Mouse (Mus musculus) T-helper 2 cell (primary cell): ENCODE results near the gene Tspan15.

Experiments
- in situ Hi-C: fragments of 300-600 bp; cut with MboI, MseI; formaldehyde crosslinking; loops from one replicate; pipeline ENCODE4 v1.15.1; 2025; ENCODE audit warnings: high pct_unique_total_duplicates

Gene Tspan15

GRCm38 (mm10) chr10:62192701-62193157 is 38.3 kb downstream of the Tspan15 start:
- in situ Hi-C loops: loop anchor here (10.0 kb wide), 1 partner anchor 608 kb away; no protein-coding TSS in a partner anchor

- in situ Hi-C loops: loop anchor here (10.0 kb wide), 1 partner anchor 606 kb away; no protein-coding TSS in a partner anchor
Measured at GRCm38 (mm10) chr10:62190821-62191220, 40.2 kb downstream of the Tspan15 start.

DNA sequence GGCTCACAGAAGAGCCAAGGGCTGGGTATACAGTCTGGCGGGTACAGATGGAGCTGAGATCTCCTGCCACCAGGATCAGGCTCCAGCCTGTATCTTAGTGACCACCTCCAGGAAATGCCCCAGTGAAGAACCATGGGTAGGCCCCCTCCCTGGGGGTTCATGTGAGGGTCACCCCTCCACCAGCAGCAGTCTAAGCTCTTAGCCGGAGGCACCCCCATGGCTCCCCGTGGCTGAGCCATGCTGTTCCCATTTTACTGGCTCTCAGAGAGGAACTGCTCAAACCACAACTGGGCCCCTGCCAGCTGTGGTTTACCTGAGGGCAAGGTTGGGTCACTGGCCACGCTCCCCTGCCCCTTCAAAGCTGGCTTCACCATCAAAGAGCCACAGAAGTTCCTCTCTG is 41.1 kb downstream of the Tspan15 start:
- in situ Hi-C loops: loop anchor here (5.0 to 10.0 kb wide), 3 partner anchors 83 to 605 kb away; no protein-coding TSS in a partner anchor

DNA sequence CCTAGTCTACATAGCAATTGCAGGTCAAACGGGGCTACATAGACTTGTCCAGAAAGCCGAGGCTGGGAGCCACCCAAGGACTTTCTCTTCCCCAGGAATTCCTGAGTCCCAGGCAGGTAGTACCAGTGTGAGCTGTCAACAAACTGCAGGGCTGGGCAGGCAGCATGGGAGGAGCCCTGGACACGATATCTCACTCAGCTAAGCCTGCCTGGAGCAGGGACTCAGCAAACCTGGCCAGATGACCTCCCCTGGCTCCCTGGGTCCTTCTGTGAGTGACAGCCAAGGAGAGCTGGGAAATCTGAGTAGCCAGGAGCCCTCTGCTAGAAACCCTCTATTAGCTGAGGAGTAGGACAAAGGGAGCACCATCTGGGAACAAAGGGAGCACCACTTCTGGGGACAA is 41.7 kb downstream of the Tspan15 start:
- in situ Hi-C loops: loop anchor here (5.0 kb wide), 2 partner anchors 82 to 223 kb away; no protein-coding TSS in a partner anchor

DNA sequence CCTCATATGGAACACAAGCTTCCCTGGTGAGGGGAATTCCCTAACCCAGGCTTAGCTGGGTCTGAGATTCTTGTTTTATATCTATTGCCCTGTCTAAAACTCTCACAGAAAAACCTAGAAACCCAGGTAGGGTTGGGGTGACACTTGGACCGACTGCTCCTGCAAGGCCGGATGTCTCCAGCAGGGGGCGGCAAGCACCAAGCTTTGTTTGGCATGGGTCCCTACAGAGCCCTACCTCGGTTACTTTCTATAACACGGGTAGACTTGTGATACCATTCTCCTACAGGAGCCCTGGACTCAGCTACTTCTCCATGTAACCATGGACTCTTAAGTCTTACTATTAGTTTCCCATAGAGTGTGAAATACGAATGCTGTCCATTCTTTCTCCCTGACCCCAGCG is 44.2 kb downstream of the Tspan15 start:
- in situ Hi-C loops: loop anchor here (5.0 kb wide), 2 partner anchors 80 to 225 kb away; no protein-coding TSS in a partner anchor

- in situ Hi-C loops: no loop called here
Measured at GRCm38 (mm10) chr10:62183053-62183452, 48.0 kb downstream of the Tspan15 start.

GRCm38 (mm10) chr10:62182471-62183014 is 48.5 kb downstream of the Tspan15 start:
- in situ Hi-C loops: no loop called here

GRCm38 (mm10) chr10:62181701-62182100 is 49.4 kb downstream of the Tspan15 start:
- in situ Hi-C loops: no loop called here

GRCm38 (mm10) chr10:62179944-62180343 is 51.1 kb downstream of the Tspan15 start:
- in situ Hi-C loops: no loop called here

GRCm38 (mm10) chr10:62174533-62175313 is 56.3 kb downstream of the Tspan15 start:
- in situ Hi-C loops: no loop called here

DNA sequence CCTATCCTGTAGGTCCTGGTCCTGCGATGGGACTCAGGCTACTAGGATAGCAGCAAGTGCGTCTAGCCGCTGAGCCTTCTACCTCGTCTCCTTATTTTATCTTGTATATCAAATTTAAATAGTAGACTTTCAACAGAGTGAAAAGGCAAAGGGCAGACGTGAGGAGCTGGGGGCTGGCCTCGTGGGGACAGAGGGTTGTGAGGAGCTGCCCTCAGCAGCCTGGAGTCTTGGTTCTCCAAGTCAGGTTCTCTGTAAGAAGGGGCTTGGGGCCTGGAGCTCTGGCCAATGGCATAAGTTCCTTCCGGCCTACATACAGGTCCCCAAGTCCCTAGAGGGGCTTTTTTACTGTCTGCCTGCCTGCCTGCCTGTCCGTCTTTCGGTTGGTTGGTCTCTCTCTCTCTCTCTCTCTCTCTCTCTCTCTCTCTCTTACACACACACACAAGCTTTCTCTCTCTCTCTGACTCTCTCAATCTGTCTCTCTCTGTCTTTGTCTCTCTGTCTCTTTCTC is 57.1 kb downstream of the Tspan15 start:
- in situ Hi-C loops: no loop called here

- in situ Hi-C loops: no loop called here
Measured at GRCm38 (mm10) chr10:62172841-62173553, 58.1 kb downstream of the Tspan15 start.

DNA sequence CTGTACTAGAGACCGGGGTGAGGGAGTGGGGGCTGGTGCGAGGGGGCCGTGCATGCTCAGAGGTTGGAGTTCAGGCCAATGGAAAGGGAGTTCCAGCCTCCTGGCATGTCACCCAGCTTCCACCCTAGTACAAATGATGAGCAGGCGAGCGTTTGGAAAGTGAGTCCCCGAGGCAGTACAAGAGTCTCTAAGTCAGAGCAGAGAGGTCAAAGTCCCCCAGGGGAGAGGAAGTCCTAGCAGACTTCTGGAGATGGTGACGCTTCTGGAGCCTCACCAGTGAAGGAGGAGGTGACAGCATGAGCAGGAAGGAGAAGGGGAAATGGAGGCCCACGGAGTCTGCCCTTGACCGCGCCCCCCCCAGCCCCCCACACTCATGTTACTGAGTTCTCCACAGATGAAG is 68.6 kb downstream of the Tspan15 start:
- in situ Hi-C loops: no loop called here

- in situ Hi-C loops: loop anchor here (10.0 kb wide), 1 partner anchor 1035 kb away; no protein-coding TSS in a partner anchor
Measured at GRCm38 (mm10) chr10:62149929-62150328, 81.1 kb downstream of the Tspan15 start.

DNA sequence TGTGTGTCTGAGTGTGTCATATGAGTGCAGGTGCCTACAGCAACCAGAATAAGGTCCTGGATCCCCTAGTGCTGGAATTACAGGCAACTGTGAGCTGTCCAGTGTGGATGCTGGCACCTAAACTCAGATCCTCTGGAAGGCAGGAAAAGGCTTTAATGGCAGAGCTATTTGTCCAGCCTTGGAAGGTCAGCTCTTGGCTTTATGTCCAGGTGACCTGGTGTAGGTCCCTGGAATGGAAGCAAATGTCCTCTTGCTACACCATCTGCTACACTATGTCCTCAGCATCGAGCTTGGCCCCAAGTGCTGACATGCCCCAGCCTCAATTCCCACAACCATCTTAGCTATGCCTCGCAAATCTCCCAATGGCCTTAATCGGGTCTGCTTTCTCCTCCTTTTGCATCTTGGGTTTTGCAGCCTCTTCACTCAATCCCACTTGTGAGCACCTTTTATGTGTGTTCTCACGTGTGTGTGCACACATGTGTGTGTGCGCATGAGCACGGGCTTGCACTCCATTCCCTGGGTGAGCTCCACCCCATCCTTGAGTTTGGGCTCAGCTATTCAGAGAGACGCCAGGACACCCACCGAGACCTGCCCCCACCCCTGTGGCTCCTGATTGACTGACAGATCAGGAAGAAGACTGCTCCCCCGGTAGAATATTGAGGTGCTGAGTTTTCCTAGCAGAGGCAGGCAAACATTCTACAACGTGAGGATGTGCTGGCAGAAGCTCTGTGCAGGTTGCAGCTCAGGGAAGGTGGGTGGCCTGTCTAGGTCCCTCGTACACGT is 83.4 kb downstream of the Tspan15 start:
- in situ Hi-C loops: loop anchor here (10.0 kb wide), 1 partner anchor 1033 kb away; no protein-coding TSS in a partner anchor

GRCm38 (mm10) chr10:62145957-62146356 is 85.1 kb downstream of the Tspan15 start:
- in situ Hi-C loops: loop anchor here (10.0 kb wide), 1 partner anchor 1031 kb away; no protein-coding TSS in a partner anchor

DNA sequence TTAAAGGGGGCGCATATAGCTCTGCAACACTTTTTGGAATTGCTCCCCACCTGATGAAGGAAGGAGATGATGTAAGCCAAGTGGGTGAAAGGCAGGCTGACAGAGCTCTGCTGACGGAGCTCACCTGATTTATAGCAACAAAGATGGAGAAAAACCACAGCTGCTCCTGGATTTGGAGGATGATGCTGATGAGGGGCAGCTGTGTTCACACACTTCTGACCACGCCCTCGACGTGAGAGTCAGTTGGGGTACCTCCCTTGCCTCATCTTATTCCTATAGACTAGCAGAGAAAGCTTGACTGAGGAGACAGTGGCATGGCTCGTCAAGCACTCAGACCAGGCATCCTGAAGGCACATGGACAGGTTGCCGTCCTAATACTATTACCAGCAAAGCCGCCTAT is 87.2 kb downstream of the Tspan15 start, which contains the start of gene Fam241b:
Fam241b (minus strand) TSS at position 101 of the 400 bp plus-strand sequence.
- in situ Hi-C loops: loop anchor here (10.0 kb wide), 1 partner anchor 1029 kb away; no protein-coding TSS in a partner anchor

GRCm38 (mm10) chr10:62138040-62138439 is 93.0 kb downstream of the Tspan15 start:
- in situ Hi-C loops: no loop called here

DNA sequence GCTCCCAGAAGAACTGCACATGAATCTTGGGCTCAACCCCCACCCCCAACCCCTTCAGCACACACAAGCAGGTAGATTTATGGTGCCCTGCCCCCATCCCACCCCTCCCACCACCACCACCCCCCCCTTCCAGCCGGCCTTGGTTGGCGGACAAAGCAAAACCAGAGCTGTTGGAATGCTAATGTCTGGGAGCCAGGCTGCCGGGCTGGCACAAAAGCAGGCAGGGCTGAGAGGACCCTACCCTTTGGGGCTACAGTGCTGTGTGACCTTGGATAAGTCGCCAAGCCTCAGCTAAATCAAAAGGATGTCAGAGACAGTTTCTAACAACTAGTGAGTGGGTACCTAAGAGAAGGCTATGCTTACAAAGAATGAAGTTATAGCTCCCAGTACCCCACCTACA is 93.9 kb downstream of the Tspan15 start:
- in situ Hi-C loops: no loop called here

DNA sequence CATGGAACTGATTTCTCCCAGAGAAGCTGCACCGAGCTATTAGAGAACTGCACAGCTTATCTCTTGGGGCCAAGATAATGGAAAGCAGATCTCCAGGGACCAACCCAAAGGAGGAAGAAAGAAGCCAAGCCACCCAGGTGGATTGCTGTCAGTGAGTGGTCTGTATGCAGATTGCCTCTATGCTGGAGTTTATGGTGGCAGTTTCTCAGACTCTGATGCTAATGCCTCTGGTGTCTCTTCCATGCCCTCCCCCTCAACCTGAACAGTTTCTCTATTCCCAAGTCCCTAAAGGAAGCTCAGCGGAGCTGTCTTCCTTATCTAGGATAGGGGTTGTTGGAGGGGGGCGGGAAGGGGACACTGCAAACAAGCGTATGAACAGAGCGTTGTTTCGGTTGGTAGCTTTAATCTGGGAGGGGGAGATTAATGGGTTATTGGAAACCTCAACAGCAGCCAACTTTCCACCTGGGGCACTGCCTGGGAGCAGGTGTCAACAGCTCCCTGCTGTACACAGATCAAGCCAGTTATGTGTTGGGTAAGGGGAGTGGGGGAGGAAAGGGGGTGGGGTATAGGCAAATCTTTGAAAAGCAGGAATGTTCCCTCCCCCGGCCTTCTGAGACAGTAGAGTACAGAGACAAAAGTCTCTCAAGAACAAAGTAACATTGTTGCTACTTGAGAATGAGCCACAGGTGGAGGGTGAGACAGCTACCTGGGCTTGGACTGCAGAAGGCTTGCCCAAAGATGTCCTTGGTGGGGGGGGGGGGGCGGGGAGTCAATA is 95.2 kb downstream of the Tspan15 start:
- in situ Hi-C loops: no loop called here
